In the genomic region with DNA sequence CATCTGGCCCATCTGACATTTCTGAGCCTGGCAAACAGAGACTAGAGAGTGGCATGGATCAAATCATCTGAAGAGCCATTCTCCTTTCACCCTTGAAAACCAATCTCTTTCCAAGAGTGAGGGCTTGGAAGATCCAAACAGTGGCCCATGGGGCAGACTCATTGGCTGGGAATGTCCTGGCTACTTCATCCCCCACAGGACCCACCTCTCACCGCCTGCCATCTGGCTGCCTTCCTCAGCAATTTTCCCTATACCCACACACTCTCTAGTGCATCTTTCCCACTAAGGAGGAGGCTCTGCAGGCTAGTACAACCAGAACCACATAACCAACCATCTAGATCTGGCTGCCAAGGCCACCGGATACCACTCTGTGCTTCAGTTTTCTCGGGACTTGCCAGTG, we compare ENCODE assay signal across 33 mouse cellular contexts. TPM values are rescaled to one million over a fixed set of nuclear protein-coding genes. Genes with fewer than 3 reads are reported as not detected.
"Had no signal": no experiment of that assay in that cellular context is flagged by ENCODE, and none has a peak within 500 bp of the region (broad histone marks: within the 10 kb centered on the region; RNA-seq: fewer than 3 reads in every experiment).

No protein-coding gene starts in this region.

- H3K9ac ChIP-seq: embryonic facial prominence, embryonic 12.5 days; embryonic facial prominence, embryonic 13.5 days; embryonic facial prominence, embryonic 15.5 days; forebrain, embryonic 12.5 days; forebrain, embryonic 13.5 days; forebrain, embryonic 15.5 days; forebrain, postnatal 0 days had no signal

- H3K36me3 ChIP-seq: embryonic facial prominence, embryonic 10.5 days; embryonic facial prominence, embryonic 12.5 days; embryonic facial prominence, embryonic 13.5 days; embryonic facial prominence, embryonic 15.5 days; forebrain, embryonic 10.5 days; forebrain, embryonic 12.5 days; forebrain, embryonic 15.5 days; heart, embryonic 10.5 days had no signal

- H3K9me3 ChIP-seq: embryonic facial prominence, embryonic 10.5 days; embryonic facial prominence, embryonic 12.5 days; embryonic facial prominence, embryonic 13.5 days; embryonic facial prominence, embryonic 15.5 days; forebrain, embryonic 10.5 days; forebrain, embryonic 12.5 days; forebrain, embryonic 13.5 days; forebrain, embryonic 15.5 days; heart, embryonic 10.5 days had no signal

- H3K27me3 ChIP-seq: embryonic facial prominence, embryonic 12.5 days; embryonic facial prominence, embryonic 13.5 days; embryonic facial prominence, embryonic 15.5 days; forebrain, embryonic 12.5 days; forebrain, embryonic 13.5 days; forebrain, embryonic 15.5 days had no signal

- ATAC-seq: forebrain, embryonic 13.5 days; forebrain, embryonic 14.5 days; forebrain, embryonic 15.5 days; forebrain, embryonic 16.5 days; forebrain, postnatal 0 days had no signal

- DNase-seq: cerebellum, adult 18-20 months; cerebellum, adult 8-10 months; cerebellum, adult 9-10 months; cerebellum, adult 9-11 months; cerebellum, postnatal 25 days; embryo, embryonic 11 days; forebrain, postnatal 0 days; gastrocnemius, adult 2 months; gastrocnemius, postnatal 10 days; gastrocnemius, postnatal 14 days; gastrocnemius, postnatal 25 days; gastrocnemius, postnatal 36 days; heart, adult 18-20 months; heart, adult 2 months had no signal

- H3K4me1 ChIP-seq: embryonic facial prominence, embryonic 10.5 days; embryonic facial prominence, embryonic 12.5 days; embryonic facial prominence, embryonic 13.5 days; embryonic facial prominence, embryonic 15.5 days; forebrain, embryonic 10.5 days; forebrain, embryonic 12.5 days; forebrain, embryonic 13.5 days; forebrain, embryonic 15.5 days; heart, embryonic 10.5 days had no signal

- H3K4me3 ChIP-seq: embryonic facial prominence, embryonic 10.5 days; embryonic facial prominence, embryonic 12.5 days; embryonic facial prominence, embryonic 13.5 days; embryonic facial prominence, embryonic 15.5 days; erythroblast, embryonic 14.5 days; forebrain, embryonic 10.5 days; forebrain, embryonic 12.5 days; forebrain, embryonic 13.5 days; forebrain, embryonic 15.5 days; gastrocnemius, adult 2 months; heart, adult 2 months; heart, embryonic 10.5 days had no signal

- H3K4me2 ChIP-seq: embryonic facial prominence, embryonic 12.5 days; embryonic facial prominence, embryonic 13.5 days; embryonic facial prominence, embryonic 15.5 days; forebrain, embryonic 12.5 days; forebrain, embryonic 13.5 days; forebrain, embryonic 15.5 days; heart, embryonic 11.5 days had no signal

- H3K27ac ChIP-seq: embryonic facial prominence, embryonic 10.5 days; embryonic facial prominence, embryonic 12.5 days; embryonic facial prominence, embryonic 13.5 days; embryonic facial prominence, embryonic 15.5 days; forebrain, embryonic 10.5 days; forebrain, embryonic 12.5 days; forebrain, embryonic 13.5 days; forebrain, embryonic 15.5 days; gastrocnemius, adult 2 months; heart, adult 2 months; heart, embryonic 10.5 days had no signal

RNA-seq across cellular contexts. Expression of a gene that starts 17.6 kb away (rescaled TPM):
- polyA plus RNA-seq: cortical plate, adult 2 months; embryonic facial prominence, embryonic 10.5 days; embryonic facial prominence, embryonic 11.5 days; embryonic facial prominence, embryonic 12.5 days; embryonic facial prominence, embryonic 13.5 days; embryonic facial prominence, embryonic 14.5 days; embryonic facial prominence, embryonic 15.5 days; erythroblast, embryonic 14.5 days; forebrain, embryonic 10.5 days; forebrain, embryonic 11.5 days; forebrain, embryonic 12.5 days; forebrain, embryonic 13.5 days; forebrain, embryonic 14.5 days; forebrain, embryonic 15.5 days; forebrain, embryonic 16.5 days; forebrain, postnatal 0 days; frontal cortex, adult 2 months; gonadal fat pad, adult 2 months; heart, embryonic 11.5 days had no signal
